Mouse (Mus musculus) midbrain, embryonic 16.5 days (tissue): ENCODE results near the gene Olfr1280. TPM values are rescaled to one million over a fixed set of nuclear protein-coding genes. Genes with fewer than 3 reads are reported as not detected.
"Not testable (repeated sequence)": the region's sequence is repeated elsewhere in the genome, so short reads cannot be mapped to it uniquely, and the experiment has no call there.

ENCODE experiments used
- ATAC-seq: fragments of 200-750 bp; cut with Nextera tagmentation; 2 replicates; pipeline ENCODE4 v1.8.0; 2017; ENCODE audit warnings: moderate TSS enrichment
- H3K27ac ChIP-seq: fragments of 300-500 bp; sonication (generic); 2 replicates; pipeline ENCODE4 v1.5.1; 2014; ENCODE audit warnings: mild to moderate bottlenecking, low read length, mixed read lengths
- H3K27me3 ChIP-seq: fragments of 300-500 bp; sonication (generic); 2 replicates; pipeline ENCODE4 v1.6.1; 2014; ENCODE audit warnings: low read depth, low read length, mixed read lengths; ENCODE audit not compliant: control insufficient read depth, insufficient read depth
- H3K36me3 ChIP-seq: fragments of 300-500 bp; sonication (generic); 2 replicates; pipeline ENCODE4 v1.6.1; 2014; ENCODE audit warnings: mild to moderate bottlenecking, low read length, moderate library complexity, mixed read lengths; ENCODE audit not compliant: control insufficient read depth, insufficient read depth
- H3K4me1 ChIP-seq: fragments of 300-500 bp; sonication (generic); 2 replicates; pipeline ENCODE4 v1.6.1; 2014; ENCODE audit warnings: mild to moderate bottlenecking, low read length, mixed read lengths; ENCODE audit not compliant: control insufficient read depth, insufficient read depth
- H3K4me2 ChIP-seq: fragments of 300-500 bp; sonication (generic); 2 replicates; pipeline ENCODE4 v1.6.1; 2014; ENCODE audit warnings: mild to moderate bottlenecking, low read length, mixed read lengths
- H3K4me3 ChIP-seq: fragments of 300-500 bp; sonication (generic); 2 replicates; pipeline ENCODE4 v1.5.1; 2014; ENCODE audit warnings: low read depth, mild to moderate bottlenecking, low read length, moderate library complexity, mixed read lengths
- H3K9ac ChIP-seq: fragments of 300-500 bp; sonication (generic); 2 replicates; pipeline ENCODE4 v1.6.1; 2014; ENCODE audit warnings: low read depth, low read length, mixed read lengths
- H3K9me3 ChIP-seq: fragments of 300-500 bp; sonication (generic); replicated peaks from 2 replicates; pipeline ENCODE4 v1.6.1; 2014; ENCODE audit warnings: mild to moderate bottlenecking, low read length, mixed read lengths; ENCODE audit not compliant: control insufficient read depth, poor library complexity, severe bottlenecking
- WGBS: fragments of 180-500 bp; shearing (Covaris S2); extraction: QIAGEN DNeasy Blood & Tissue Kit; methylation state at CpG from one replicate; pipeline ENCODE4 v1.1.7; 2014; 5-methylcytosine and 5-hydroxymethylcytosine counted together
- polyA plus RNA-seq: library from polyadenylated mRNA; unstranded; fragments of >200 nt; fragmentation: Nextera tagmentation; extraction: Ambion mirVana; gene quantifications from 2 replicates; pipeline ENCODE4 v1.2.1, GENCODE M21; 2015

Gene Olfr1280
- polyA plus RNA-seq, result not detected in 2 replicates

GRCm38 (mm10) chr2:111313717-111314116 lies at the start of gene Olfr1280:
Gene Olfr1280, plus strand, starts transcription at chr2:111314017.
- Histone ChIP-seq H3K9me3 (no peaks in the 10 kb centered on the region), H3K4me1 (no peaks in the 10 kb centered on the region), H3K27ac (no peak within 1 kb of the TSS), H3K9ac (no peak within 1 kb of the TSS), H3K36me3 (no peaks in the 10 kb centered on the region), H3K4me3 (no peak within 1 kb of the TSS), H3K27me3 (no peaks in the 10 kb centered on the region), H3K4me2 (no peak within 1 kb of the TSS)
- no peak for ATAC-seq

- Histone ChIP-seq H3K27ac (no peak within 1 kb of the TSS), H3K4me3 (no peak within 1 kb of the TSS), H3K27me3 (no peaks in the 10 kb centered on the region), H3K36me3 (no peaks in the 10 kb centered on the region), H3K9me3 (no peaks in the 10 kb centered on the region), H3K9ac (no peak within 1 kb of the TSS), H3K4me2 (no peak within 1 kb of the TSS), H3K4me1 (no peaks in the 10 kb centered on the region)
- 86% methylated on average over 2 of the region's 2 CpGs for WGBS
- ATAC-seq, result no peak
Measured at GRCm38 (mm10) chr2:111274006-111274405, 39.8 kb upstream of the Olfr1280 start, which contains the start of gene Olfr1277. Gene Olfr1277, minus strand, starts transcription at chr2:111274106.

GRCm38 (mm10) chr2:111289836-111290235 lies 24.0 kb upstream of the Olfr1280 start, which contains the start of gene Olfr1278:
Gene Olfr1278, plus strand, starts transcription at chr2:111290136.
- no peaks in the 10 kb centered on the region for H3K27me3 ChIP-seq
- H3K36me3 ChIP-seq, result no peaks in the 10 kb centered on the region
- no peak within 1 kb of the TSS for H3K27ac ChIP-seq
- no peaks in the 10 kb centered on the region for H3K9me3 ChIP-seq
- no peak for ATAC-seq
- no peak within 1 kb of the TSS for H3K4me3 ChIP-seq
- H3K4me2 ChIP-seq, result no peak within 1 kb of the TSS
- no peak within 1 kb of the TSS for H3K9ac ChIP-seq
- H3K4me1 ChIP-seq, result no peaks in the 10 kb centered on the region

GRCm38 (mm10) chr2:111298541-111298940 lies 15.3 kb upstream of the Olfr1280 start:
- Histone ChIP-seq H3K9me3 (0 out of 2 replicates have a peak, but pooled peaks cover 3% of the 10 kb centered on the region), H3K27me3 (no peaks in the 10 kb centered on the region), H3K27ac (no peak overlapping the region), H3K4me1 (no peaks in the 10 kb centered on the region), H3K36me3 (no peaks in the 10 kb centered on the region), H3K4me2 (no peak overlapping the region), H3K9ac (no peak overlapping the region), H3K4me3 (no peak overlapping the region)
- no peak for ATAC-seq

- Histone ChIP-seq H3K27ac (no peak within 1 kb of the TSS), H3K4me2 (no peak within 1 kb of the TSS), H3K36me3 (no peaks in the 10 kb centered on the region), H3K9me3 (0 out of 2 replicates have a peak, but pooled peaks cover 3% of the 10 kb centered on the region), H3K4me1 (no peaks in the 10 kb centered on the region), H3K27me3 (no peaks in the 10 kb centered on the region), H3K4me3 (no peak within 1 kb of the TSS), H3K9ac (no peak within 1 kb of the TSS)
- ATAC-seq, result no peak
Measured at GRCm38 (mm10) chr2:111300374-111300773, 13.4 kb upstream of the Olfr1280 start, which contains the start of gene Olfr1279. Gene Olfr1279, plus strand, starts transcription at chr2:111300635.

GRCm38 (mm10) chr2:111326220-111326619 lies 12.4 kb downstream of the Olfr1280 start, which contains the start of gene Olfr1281:
Gene Olfr1281, plus strand, starts transcription at chr2:111326520.
- no peak within 1 kb of the TSS for H3K4me2 ChIP-seq
- H3K9ac ChIP-seq, result no peak within 1 kb of the TSS
- H3K36me3 ChIP-seq, result no peaks in the 10 kb centered on the region
- H3K27me3 ChIP-seq, result no peaks in the 10 kb centered on the region
- no peaks in the 10 kb centered on the region for H3K9me3 ChIP-seq
- no peak for ATAC-seq
- H3K4me1 ChIP-seq, result no peaks in the 10 kb centered on the region
- WGBS, result 72% methylated on average over 2 of the region's 2 CpGs
- no peak within 1 kb of the TSS for H3K27ac ChIP-seq
- H3K4me3 ChIP-seq, result no peak within 1 kb of the TSS

- ATAC-seq, H3K36me3 ChIP-seq, H3K9me3 ChIP-seq, H3K27me3 ChIP-seq, H3K4me2 ChIP-seq, H3K27ac ChIP-seq, H3K4me1 ChIP-seq, H3K9ac ChIP-seq, H3K4me3 ChIP-seq: not testable (repeated sequence)
- WGBS, result 90% methylated on average over 5 of the region's 5 CpGs
Measured at GRCm38 (mm10) chr2:111333721-111334120, 19.9 kb downstream of the Olfr1280 start.

- Histone ChIP-seq H3K36me3 (no peaks in the 10 kb centered on the region), H3K9me3 (no peaks in the 10 kb centered on the region), H3K9ac (no peak within 1 kb of the TSS), H3K4me3 (no peak within 1 kb of the TSS), H3K4me2 (no peak within 1 kb of the TSS), H3K4me1 (no peaks in the 10 kb centered on the region), H3K27me3 (no peaks in the 10 kb centered on the region), H3K27ac (no peak within 1 kb of the TSS)
- no peak for ATAC-seq
- 80% methylated on average over 2 of the region's 2 CpGs for WGBS
Measured at GRCm38 (mm10) chr2:111335976-111336375, 22.2 kb downstream of the Olfr1280 start, which contains the start of gene Olfr1282. Gene Olfr1282, minus strand, starts transcription at chr2:111336076.

GRCm38 (mm10) chr2:111366490-111366889 lies 52.7 kb downstream of the Olfr1280 start, which contains the start of gene Olfr1283:
Gene Olfr1283, plus strand, starts transcription at chr2:111366790.
- Histone ChIP-seq H3K27ac (no peak within 1 kb of the TSS), H3K9me3 (no peaks in the 10 kb centered on the region), H3K4me3 (no peak within 1 kb of the TSS), H3K4me1 (no peaks in the 10 kb centered on the region), H3K4me2 (no peak within 1 kb of the TSS), H3K9ac (no peak within 1 kb of the TSS), H3K36me3 (no peaks in the 10 kb centered on the region), H3K27me3 (no peaks in the 10 kb centered on the region)
- ATAC-seq, result no peak
- WGBS, result 80% methylated on average over 2 of the region's 2 CpGs
